Mouse (Mus musculus): ENCODE results near the gene Mrpl9.

DNA sequence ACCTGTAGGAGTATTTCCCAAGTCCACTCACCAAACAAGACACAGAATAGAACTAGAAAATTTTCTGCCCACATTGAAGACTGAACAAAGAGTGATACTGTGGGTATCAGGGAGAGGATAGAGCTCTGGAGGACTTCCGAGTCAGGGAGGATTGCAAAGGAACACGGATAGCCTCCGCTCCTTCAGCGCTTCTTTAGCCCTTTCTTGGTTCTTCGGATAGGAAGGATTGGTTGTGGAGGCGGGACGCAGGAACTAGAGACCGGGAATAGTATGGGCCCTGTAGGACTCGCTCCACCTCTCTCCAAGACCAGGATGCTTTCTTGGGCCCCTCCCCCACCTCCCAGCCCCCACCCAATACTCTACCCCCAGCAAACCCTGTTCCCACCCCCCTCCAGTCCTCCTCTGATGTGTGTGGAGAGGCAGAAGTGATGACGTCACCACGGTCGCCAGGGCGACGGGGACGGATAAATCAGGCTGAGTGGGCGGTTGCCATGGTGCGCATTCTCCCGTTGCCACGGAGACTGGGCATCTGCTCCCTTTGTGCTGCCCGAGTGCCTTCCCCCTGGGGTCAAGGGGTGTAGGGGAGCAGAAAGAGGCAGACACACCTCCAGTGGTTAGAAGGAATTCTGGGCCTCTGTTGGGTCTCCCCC, 40.8 kb downstream of the Mrpl9 start:
- TF ChIP-seq POLR2A (IDR thresholded peaks at IDR 0.05; ENCODE audit: control insufficient read depth, extremely low read depth, insufficient read depth, low read length, poor library complexity) (no peak), CTCF (IDR thresholded peaks at IDR 0.05; ENCODE audit: borderline replicate concordance, control insufficient read depth, extremely low read depth, insufficient read depth, low read length, poor library complexity) (no peak)

Measured in thymus, adult 2 months (tissue).